Comparison of ENCODE assay signal across 8 mouse cellular contexts in genomic region chr8:128685507-128686428, GRCm38 (mm10). TPM values are rescaled to one million over a fixed set of nuclear protein-coding genes. Genes with fewer than 3 reads are reported as not detected.
DNase-seq lines count a peak whose midpoint lies in the region; ATAC-seq lines count a peak whose summit lies in the region.

Gene Itgb1, plus strand, starts transcription at chr8:128685654.

- no peaks in the 10 kb centered on the region for H3K9me3 ChIP-seq in forebrain, embryonic 10.5 days
- no peaks in the 10 kb centered on the region for H3K9me3 ChIP-seq in heart, embryonic 14.5 days (ENCODE audit: control insufficient read depth, low read length)
- no peaks in the 10 kb centered on the region for H3K9me3 ChIP-seq in liver, embryonic 12.5 days (replicated peaks)
- H3K9me3 ChIP-seq in stomach, embryonic 14.5 days (ENCODE audit: control insufficient read depth, low read depth, low read length) = no peaks in the 10 kb centered on the region

- DNase-seq in CD8-positive naive resting alpha-beta T cell, adult 2 months (ENCODE audit: low read depth in 2 of 2, low spot score in 2 of 2) = peak; percentile 37 to 51
- DNase-seq in c-Kit-positive CD71-negative TER-119-negative erythroid progenitor cells, embryonic 14.5 days (ENCODE audit: low read depth) = peak; percentile 61
- DNase-seq in forebrain, embryonic 10.5 days (ENCODE audit: extremely low spot score, low spot score) = peak; percentile 95
- peak; percentile 97 for DNase-seq in kidney, postnatal 14 days
- DNase-seq in natural killer cell, adult 2 months (ENCODE audit: low spot score in 2 of 2) = peak; percentile 59 to 61

- peak within 1 kb of the TSS; percentile 89 for H3K4me3 ChIP-seq in forebrain, embryonic 10.5 days
- peak within 1 kb of the TSS; percentile 81 to 88 for H3K4me3 ChIP-seq in heart, embryonic 14.5 days (ENCODE audit: control insufficient read depth in 1 of 2, insufficient read depth in 1 of 2, low read depth in 1 of 2, low read length in 2 of 2)
- peak within 1 kb of the TSS; percentile 85 for H3K4me3 ChIP-seq in liver, embryonic 12.5 days
- peak within 1 kb of the TSS; percentile 89 for H3K4me3 ChIP-seq in stomach, embryonic 14.5 days (ENCODE audit: low read depth, low read length)

- H3K36me3 ChIP-seq in forebrain, embryonic 10.5 days (replicated peaks) = no peaks in the 10 kb centered on the region
- H3K36me3 ChIP-seq in heart, embryonic 14.5 days (ENCODE audit: control insufficient read depth, insufficient read depth, low read length) = no peaks in the 10 kb centered on the region
- no peaks in the 10 kb centered on the region for H3K36me3 ChIP-seq in liver, embryonic 12.5 days
- no peaks in the 10 kb centered on the region for H3K36me3 ChIP-seq in stomach, embryonic 14.5 days (ENCODE audit: control insufficient read depth, insufficient read depth, low read length)

- peaks cover 31% of the 10 kb centered on the region for H3K4me1 ChIP-seq in forebrain, embryonic 10.5 days
- peaks cover 2 to 23% of the 10 kb centered on the region in 2 experiments for H3K4me1 ChIP-seq in heart, embryonic 14.5 days (ENCODE audit: control insufficient read depth in 2 of 2, insufficient read depth in 2 of 2, low read length in 2 of 2)
- H3K4me1 ChIP-seq in liver, embryonic 12.5 days = peaks cover 56% of the 10 kb centered on the region
- H3K4me1 ChIP-seq in stomach, embryonic 14.5 days (ENCODE audit: control insufficient read depth, insufficient read depth, low read length) = peaks cover 10% of the 10 kb centered on the region; the same call in 1 of the 2 replicates

- H3K4me2 ChIP-seq in heart, embryonic 14.5 days (ENCODE audit: low read length) = peak within 1 kb of the TSS; percentile 66
- H3K4me2 ChIP-seq in liver, embryonic 12.5 days = peak within 1 kb of the TSS; percentile 86
- H3K4me2 ChIP-seq in stomach, embryonic 14.5 days (replicated peaks; ENCODE audit: low read depth, low read length) = peak within 1 kb of the TSS; percentile 78

- peak; percentile 95 for ATAC-seq in heart, embryonic 14.5 days (ENCODE audit: insufficient number of reproducible peaks, insufficient read depth, low FRiP score, low read depth)
- peak; percentile 86 for ATAC-seq in liver, embryonic 12.5 days
- peak; percentile 93 for ATAC-seq in stomach, embryonic 14.5 days (ENCODE audit: insufficient number of reproducible peaks, insufficient read depth, low FRiP score, low read depth)

- H3K27ac ChIP-seq in forebrain, embryonic 10.5 days = peak within 1 kb of the TSS; percentile 100
- peak within 1 kb of the TSS; percentile 100 for H3K27ac ChIP-seq in heart, embryonic 14.5 days (replicated peaks in 1 of 2; ENCODE audit: control insufficient read depth in 1 of 2, insufficient read depth in 1 of 2, low read depth in 2 of 2, low read length in 2 of 2)
- H3K27ac ChIP-seq in liver, embryonic 12.5 days = peak within 1 kb of the TSS; percentile 97
- peak within 1 kb of the TSS; percentile 99 for H3K27ac ChIP-seq in stomach, embryonic 14.5 days (ENCODE audit: low read length)

- H3K27me3 ChIP-seq in forebrain, embryonic 10.5 days (ENCODE audit: poor library complexity, severe bottlenecking) = no peaks in the 10 kb centered on the region
- no peaks in the 10 kb centered on the region for H3K27me3 ChIP-seq in heart, embryonic 14.5 days (ENCODE audit: control insufficient read depth, insufficient read depth, low read length)
- H3K27me3 ChIP-seq in liver, embryonic 12.5 days (replicated peaks) = no peaks in the 10 kb centered on the region
- H3K27me3 ChIP-seq in stomach, embryonic 14.5 days (ENCODE audit: control insufficient read depth, insufficient read depth, low read length) = no peaks in the 10 kb centered on the region

- under 1% methylated on average over 112 of the region's 113 CpGs for WGBS in forebrain, embryonic 10.5 days
- under 1% methylated on average over 86 of the region's 113 CpGs for WGBS in heart, embryonic 14.5 days
- under 1% methylated on average over 96 of the region's 113 CpGs for WGBS in liver, embryonic 12.5 days (ENCODE audit: insufficient replicate concordance)
- WGBS in stomach, embryonic 14.5 days = under 1% methylated on average over 105 of the region's 113 CpGs

- peak within 1 kb of the TSS; percentile 100 for H3K9ac ChIP-seq in heart, embryonic 14.5 days (ENCODE audit: low read length)
- H3K9ac ChIP-seq in liver, embryonic 12.5 days = peak within 1 kb of the TSS; percentile 95
- peak within 1 kb of the TSS; percentile 100 for H3K9ac ChIP-seq in stomach, embryonic 14.5 days (replicated peaks; ENCODE audit: low read depth, low read length)

RNA-seq across cellular contexts. Expression of gene Itgb1, which starts in this region (rescaled TPM):
- polyA plus RNA-seq in forebrain, embryonic 10.5 days (2016; fragmentation: Nextera tagmentation; extraction: Ambion mirVana) = 106 and 113 TPM in 2 replicates
- polyA plus RNA-seq in heart, embryonic 14.5 days (2014; fragmentation: Nextera tagmentation; extraction: Ambion mirVana) = 416 and 432 TPM in 2 replicates
- 129 and 130 TPM in 2 replicates for polyA plus RNA-seq in liver, embryonic 12.5 days (2016; fragmentation: Nextera tagmentation; extraction: Ambion mirVana)
- 317 and 368 TPM in 2 replicates for polyA plus RNA-seq in stomach, embryonic 14.5 days (2014; fragmentation: Nextera tagmentation; extraction: Ambion mirVana)

Comparison
In these comparisons a context has a peak if more than half of its experiments do, and no peak if none do; other contexts are left out.
1. Peak in every context shown above with its lines: DNase-seq, ATAC-seq, H3K4me3 ChIP-seq and H3K27ac ChIP-seq.
2. DNase-seq: peak in every context shown above with its lines; median percentile 97 in kidney, postnatal 14 days; 95 in forebrain, embryonic 10.5 days; 61 in c-Kit-positive CD71-negative TER-119-negative erythroid progenitor cells, embryonic 14.5 days; 60 in natural killer cell, adult 2 months; 44 in CD8-positive naive resting alpha-beta T cell, adult 2 months.